Mouse (Mus musculus) embryonic facial prominence, embryonic 13.5 days (tissue): ENCODE measurements around the gene Megf11. TPM values are rescaled to one million over a fixed set of nuclear protein-coding genes. Genes with fewer than 3 reads are reported as not detected.
A peak's percentile ranks its signal among the peaks of the same experiment; 100 is the strongest.

Source experiments
- ATAC-seq: fragments of 200-750 bp; cut with Nextera tagmentation; 2 replicates; pipeline ENCODE4 v1.8.0; 2017; ENCODE audit warnings: low read depth; ENCODE audit not compliant: insufficient number of reproducible peaks, insufficient read depth, low FRiP score, low TSS enrichment
- H3K27ac ChIP-seq: fragments of 300-500 bp; sonication (generic); 2 replicates; pipeline ENCODE4 v1.5.1; 2015; ENCODE audit warnings: moderate library complexity, mild to moderate bottlenecking, inconsistent platforms
- H3K27me3 ChIP-seq: fragments of 300-500 bp; sonication (generic); 2 replicates; pipeline ENCODE4 v1.6.1; 2015; ENCODE audit warnings: mild to moderate bottlenecking, inconsistent platforms
- H3K36me3 ChIP-seq: fragments of 300-500 bp; sonication (generic); 2 replicates; pipeline ENCODE4 v1.6.1; 2015; ENCODE audit warnings: mild to moderate bottlenecking, inconsistent platforms
- H3K4me1 ChIP-seq: fragments of 300-500 bp; sonication (generic); 2 replicates; pipeline ENCODE4 v1.6.1; 2015; ENCODE audit warnings: inconsistent platforms
- H3K4me2 ChIP-seq: fragments of 300-500 bp; sonication (generic); 2 replicates; pipeline ENCODE4 v1.6.1; 2015; ENCODE audit warnings: moderate library complexity, mild to moderate bottlenecking, inconsistent platforms
- H3K4me3 ChIP-seq: fragments of 300-500 bp; sonication (generic); 2 replicates; pipeline ENCODE4 v1.5.1; 2015; ENCODE audit warnings: mild to moderate bottlenecking, inconsistent platforms
- H3K9ac ChIP-seq: fragments of 300-500 bp; sonication (generic); 2 replicates; pipeline ENCODE4 v1.6.1; 2015; ENCODE audit warnings: mild to moderate bottlenecking, inconsistent platforms
- H3K9me3 ChIP-seq: fragments of 300-500 bp; sonication (generic); 2 replicates; pipeline ENCODE4 v1.6.1; 2016; ENCODE audit warnings: inconsistent platforms
- WGBS: fragments of 180-500 bp; shearing (Covaris S2); methylation state at CpG from one replicate; pipeline ENCODE4 v1.1.7; 2015; ENCODE audit warnings: mixed read lengths; 5-methylcytosine and 5-hydroxymethylcytosine counted together
- polyA plus RNA-seq: library from polyadenylated mRNA; unstranded; fragments of >200 nt; fragmentation: Nextera tagmentation; extraction: Ambion mirVana; gene quantifications from 2 replicates; pipeline ENCODE4 v1.2.1, GENCODE M21; 2015

Megf11 gene
- polyA plus RNA-seq, 1 experiment from 2014 or later = 2.0 TPM

- no peak overlapping the region for H3K9ac ChIP-seq
- H3K36me3 ChIP-seq = no peaks in the 10 kb centered on the region
- H3K4me1 ChIP-seq = no peaks in the 10 kb centered on the region
- no peaks in the 10 kb centered on the region for H3K9me3 ChIP-seq
- H3K4me2 ChIP-seq = no peak overlapping the region
- no peak for ATAC-seq
- no peak overlapping the region for H3K4me3 ChIP-seq
- H3K27me3 ChIP-seq = no peaks in the 10 kb centered on the region
- H3K27ac ChIP-seq = no peak overlapping the region
- 61% methylated on average over 5 of the region's 5 CpGs for WGBS
Measured at GRCm38 (mm10) chr9:64617413-64617812, 232.0 kb downstream of the Megf11 start.

DNA sequence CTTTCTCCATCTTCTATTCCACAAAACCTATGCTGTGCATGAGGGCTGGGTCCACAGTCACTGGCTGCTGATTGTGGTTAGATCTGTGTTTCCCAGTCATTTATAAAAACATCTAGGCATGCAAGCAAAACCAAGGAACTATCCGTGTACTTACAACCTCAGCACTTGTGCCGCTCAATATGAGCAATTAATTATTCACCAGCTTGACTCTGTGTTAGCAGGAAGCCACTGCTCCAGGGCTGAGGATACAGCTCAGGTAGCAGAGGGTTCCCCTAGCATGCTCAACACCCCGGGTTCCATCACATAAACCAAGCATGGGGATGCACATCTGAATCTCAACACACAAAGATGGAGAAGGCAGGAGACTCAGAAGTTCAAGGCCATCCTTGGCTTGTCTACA lies 233.0 kb downstream of the Megf11 start:
- ATAC-seq = no peak
- H3K4me1 ChIP-seq = no peaks in the 10 kb centered on the region
- H3K27me3 ChIP-seq = no peaks in the 10 kb centered on the region
- H3K4me3 ChIP-seq = no peak overlapping the region
- H3K27ac ChIP-seq = no peak overlapping the region
- WGBS = 76% methylated on average over 3 of the region's 3 CpGs
- no peak overlapping the region for H3K9ac ChIP-seq
- no peak overlapping the region for H3K4me2 ChIP-seq
- no peaks in the 10 kb centered on the region for H3K36me3 ChIP-seq
- no peaks in the 10 kb centered on the region for H3K9me3 ChIP-seq

- H3K4me1 ChIP-seq = no peaks in the 10 kb centered on the region
- H3K27ac ChIP-seq = no peak overlapping the region
- H3K4me2 ChIP-seq = no peak overlapping the region
- WGBS = 73% methylated on average over 10 of the region's 10 CpGs
- no peak overlapping the region for H3K9ac ChIP-seq
- H3K4me3 ChIP-seq = no peak overlapping the region
- no peaks in the 10 kb centered on the region for H3K36me3 ChIP-seq
- H3K27me3 ChIP-seq = no peaks in the 10 kb centered on the region
- H3K9me3 ChIP-seq = no peaks in the 10 kb centered on the region
- ATAC-seq = no peak
Measured at GRCm38 (mm10) chr9:64619440-64619839, 234.0 kb downstream of the Megf11 start.

GRCm38 (mm10) chr9:64620596-64620995 lies 235.2 kb downstream of the Megf11 start:
- no peak for ATAC-seq

GRCm38 (mm10) chr9:64621499-64622296 lies 236.3 kb downstream of the Megf11 start:
- H3K36me3 ChIP-seq = no peaks in the 10 kb centered on the region
- WGBS = 52% methylated on average over 5 of the region's 5 CpGs
- H3K9me3 ChIP-seq = no peaks in the 10 kb centered on the region
- no peaks in the 10 kb centered on the region for H3K27me3 ChIP-seq
- ATAC-seq = no peak
- H3K4me3 ChIP-seq = no peak overlapping the region
- no peaks in the 10 kb centered on the region for H3K4me1 ChIP-seq
- no peak overlapping the region for H3K4me2 ChIP-seq
- H3K9ac ChIP-seq = no peak overlapping the region
- no peak overlapping the region for H3K27ac ChIP-seq

More at GRCm38 (mm10) chr9:64620596-64620995, 235.2 kb downstream of the Megf11 start:
- Histone ChIP-seq H3K9me3 (no peaks in the 10 kb centered on the region), H3K27me3 (no peaks in the 10 kb centered on the region), H3K4me3 (no peak overlapping the region), H3K36me3 (no peaks in the 10 kb centered on the region), H3K27ac (no peak overlapping the region), H3K4me1 (no peaks in the 10 kb centered on the region), H3K4me2 (no peak overlapping the region), H3K9ac (no peak overlapping the region)
- WGBS = 59% methylated on average over 8 of the region's 8 CpGs

DNA sequence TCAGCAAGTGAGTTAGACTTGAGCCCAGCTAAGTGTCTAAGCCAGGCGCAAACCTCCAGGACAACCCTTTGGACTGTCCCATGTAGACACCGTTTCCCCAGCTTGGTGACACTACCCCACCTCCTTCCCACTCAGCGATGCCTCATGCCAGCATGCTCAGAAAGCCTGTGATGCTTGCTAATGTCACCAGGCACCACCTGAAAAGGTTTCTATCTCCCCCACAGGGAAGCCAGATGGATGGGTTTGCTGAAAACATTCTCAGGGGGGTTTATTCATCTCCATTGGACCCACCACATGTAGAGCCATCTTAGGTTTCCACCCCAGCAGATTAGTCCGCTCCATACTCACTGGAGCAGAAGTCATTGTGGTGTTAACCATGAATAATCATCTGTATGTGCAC lies 237.9 kb downstream of the Megf11 start:
- Histone ChIP-seq H3K4me1 (no peaks in the 10 kb centered on the region), H3K9me3 (no peaks in the 10 kb centered on the region), H3K27ac (no peak overlapping the region), H3K9ac (no peak overlapping the region), H3K27me3 (no peaks in the 10 kb centered on the region), H3K36me3 (no peaks in the 10 kb centered on the region), H3K4me2 (no peak overlapping the region), H3K4me3 (no peak overlapping the region)
- 85% methylated on average over 4 of the region's 4 CpGs for WGBS
- no peak for ATAC-seq

DNA sequence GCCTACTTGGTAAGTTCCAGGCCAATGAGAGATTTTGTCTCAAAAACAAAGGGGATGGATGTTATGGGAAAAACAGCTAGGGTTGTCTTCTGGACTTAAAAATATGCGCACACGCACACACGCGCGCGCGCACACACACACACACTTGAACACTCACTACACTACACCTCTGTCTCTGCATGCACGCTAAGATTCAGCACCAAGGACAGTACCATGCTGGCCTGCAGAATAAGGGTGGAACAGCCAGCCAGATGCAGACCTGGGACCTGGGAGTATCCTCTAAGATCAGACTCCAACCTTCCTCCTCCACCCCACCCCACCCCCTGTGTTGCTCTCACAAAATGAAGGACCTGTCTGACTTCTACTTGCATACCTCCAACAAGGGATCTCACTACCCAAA lies 239.1 kb downstream of the Megf11 start:
- WGBS = 67% methylated on average over 8 of the region's 8 CpGs
- Histone ChIP-seq H3K9me3 (no peaks in the 10 kb centered on the region), H3K4me2 (no peak overlapping the region), H3K27me3 (no peaks in the 10 kb centered on the region), H3K4me1 (no peaks in the 10 kb centered on the region), H3K9ac (no peak overlapping the region), H3K4me3 (no peak overlapping the region), H3K27ac (no peak overlapping the region), H3K36me3 (no peaks in the 10 kb centered on the region)
- ATAC-seq = no peak

GRCm38 (mm10) chr9:64629802-64630201 lies 244.4 kb downstream of the Megf11 start:
- Histone ChIP-seq H3K36me3 (no peaks in the 10 kb centered on the region), H3K9me3 (no peaks in the 10 kb centered on the region), H3K27ac (no peak overlapping the region), H3K4me3 (no peak overlapping the region), H3K9ac (no peak overlapping the region), H3K27me3 (no peaks in the 10 kb centered on the region; the same call in 1 of the 2 replicates), H3K4me2 (no peak overlapping the region), H3K4me1 (no peaks in the 10 kb centered on the region)
- 37% methylated on average over 1 of the region's 1 CpGs for WGBS
- no peak for ATAC-seq

- no peaks in the 10 kb centered on the region for H3K36me3 ChIP-seq
- ATAC-seq = no peak
- no peak overlapping the region for H3K4me2 ChIP-seq
- WGBS = 90% methylated on average over 3 of the region's 3 CpGs
- no peak overlapping the region for H3K4me3 ChIP-seq
- no peak overlapping the region for H3K27ac ChIP-seq
- H3K4me1 ChIP-seq = peaks cover 3% of the 10 kb centered on the region
- peaks cover 24% of the 10 kb centered on the region for H3K27me3 ChIP-seq
- no peaks in the 10 kb centered on the region for H3K9me3 ChIP-seq
- no peak overlapping the region for H3K9ac ChIP-seq
Measured at GRCm38 (mm10) chr9:64633169-64633568, 247.7 kb downstream of the Megf11 start.

- Histone ChIP-seq H3K4me3 (no peak overlapping the region), H3K36me3 (no peaks in the 10 kb centered on the region), H3K4me2 (no peak overlapping the region), H3K4me1 (peaks cover 8% of the 10 kb centered on the region), H3K27me3 (peaks cover 26% of the 10 kb centered on the region), H3K9me3 (no peaks in the 10 kb centered on the region), H3K27ac (no peak overlapping the region), H3K9ac (no peak overlapping the region)
- WGBS = 60% methylated on average over 6 of the region's 6 CpGs
- ATAC-seq = no peak
Measured at GRCm38 (mm10) chr9:64636111-64636510, 250.7 kb downstream of the Megf11 start.

DNA sequence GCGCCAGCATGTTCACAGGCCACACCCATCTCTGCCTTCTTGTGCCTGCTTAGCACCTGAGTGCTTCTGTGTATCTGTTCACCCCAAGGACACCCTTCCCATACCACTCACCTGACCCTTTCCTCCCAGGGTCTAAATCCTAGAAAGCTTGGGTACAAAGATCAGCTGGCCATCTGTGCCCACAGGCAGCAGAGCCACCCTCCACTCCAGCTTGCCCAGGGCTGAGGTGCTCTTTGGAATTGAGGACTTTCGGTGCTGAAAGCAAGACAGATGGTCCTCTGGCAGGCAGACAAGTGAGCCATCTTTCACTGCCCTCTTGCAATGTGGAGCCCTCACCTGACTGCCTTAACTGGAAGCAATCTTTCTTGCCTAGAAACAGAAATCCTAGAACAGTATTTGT lies 251.5 kb downstream of the Megf11 start:
- Histone ChIP-seq H3K36me3 (no peaks in the 10 kb centered on the region), H3K9me3 (no peaks in the 10 kb centered on the region), H3K9ac (no peak overlapping the region), H3K4me1 (peaks cover 8% of the 10 kb centered on the region), H3K27me3 (peaks cover 26% of the 10 kb centered on the region), H3K27ac (no peak overlapping the region), H3K4me2 (no peak overlapping the region), H3K4me3 (no peak overlapping the region)
- WGBS = 92% methylated on average over 2 of the region's 2 CpGs
- ATAC-seq = no peak

DNA sequence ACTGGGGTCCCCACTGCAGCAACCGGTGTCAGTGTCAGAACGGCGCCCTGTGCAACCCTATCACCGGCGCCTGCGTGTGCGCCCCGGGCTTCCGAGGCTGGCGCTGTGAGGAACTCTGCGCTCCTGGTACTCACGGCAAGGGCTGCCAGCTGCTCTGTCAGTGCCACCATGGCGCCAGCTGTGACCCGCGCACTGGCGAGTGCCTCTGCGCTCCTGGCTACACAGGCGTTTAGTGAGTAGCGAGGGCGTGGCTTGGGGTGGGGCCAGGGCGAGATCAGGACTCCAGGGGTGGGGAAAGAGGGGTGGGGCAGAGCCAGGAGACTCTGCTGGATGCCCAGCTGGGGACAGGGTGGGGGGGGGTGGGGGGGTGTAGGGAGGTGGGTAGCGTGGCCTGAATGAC lies 252.8 kb downstream of the Megf11 start:
- peak overlapping the region; percentile 30 for H3K4me3 ChIP-seq
- no peak overlapping the region for H3K27ac ChIP-seq
- H3K27me3 ChIP-seq = peaks cover 31% of the 10 kb centered on the region
- ATAC-seq = peak; percentile 41; the same call in 1 of the 2 replicates
- peak overlapping the region; percentile 66 for H3K4me2 ChIP-seq
- 0 out of 2 replicates have a peak overlapping the region, but pooled peaks have one; percentile 46 for H3K9ac ChIP-seq
- no peaks in the 10 kb centered on the region for H3K36me3 ChIP-seq
- WGBS = 2% methylated on average over 21 of the region's 22 CpGs
- H3K4me1 ChIP-seq = peaks cover 8% of the 10 kb centered on the region
- H3K9me3 ChIP-seq = no peaks in the 10 kb centered on the region
